8 mouse cellular contexts compared by ENCODE assay signal in genomic region chr2:84831666-84832391, GRCm38 (mm10). TPM values are rescaled to one million over a fixed set of nuclear protein-coding genes. Genes with fewer than 3 reads are reported as not detected.
A peak's percentile ranks its signal among the peaks of the same experiment; 100 is the strongest.
DNase-seq lines count a peak whose midpoint lies in the region; ATAC-seq and TF ChIP-seq lines count a peak whose summit lies in the region.

No protein-coding gene starts in this region.

- TF ChIP-seq EP300 in heart, postnatal 0 days (IDR thresholded peaks at IDR 0.05; ENCODE audit: low read depth) = no peak

- H3K4me3 ChIP-seq in E14TG2a.4 (replicated peaks; ENCODE audit: low read length) = no peak overlapping the region
- H3K4me3 ChIP-seq in forebrain, embryonic 13.5 days = no peak overlapping the region
- H3K4me3 ChIP-seq in heart, postnatal 0 days (ENCODE audit: low read depth, low read length) = no peak overlapping the region
- H3K4me3 ChIP-seq in liver, embryonic 15.5 days (replicated peaks) = no peak overlapping the region

- no peak overlapping the region for H3K4me2 ChIP-seq in forebrain, embryonic 13.5 days
- H3K4me2 ChIP-seq in heart, postnatal 0 days (ENCODE audit: low read depth, low read length) = no peak overlapping the region
- H3K4me2 ChIP-seq in liver, embryonic 15.5 days = no peak overlapping the region

- 29% methylated on average over 10 of the region's 10 CpGs for WGBS in forebrain, embryonic 13.5 days
- 25% methylated on average over 10 of the region's 10 CpGs for WGBS in heart, postnatal 0 days
- WGBS in liver, embryonic 15.5 days (ENCODE audit: insufficient replicate concordance) = 30% methylated on average over 10 of the region's 10 CpGs

- H3K36me3 ChIP-seq in E14TG2a.4 (ENCODE audit: insufficient read depth, low read length) = peaks cover 30% of the 10 kb centered on the region
- H3K36me3 ChIP-seq in forebrain, embryonic 13.5 days (ENCODE audit: poor library complexity, severe bottlenecking) = peaks cover 13% of the 10 kb centered on the region
- H3K36me3 ChIP-seq in heart, postnatal 0 days (replicated peaks; ENCODE audit: control insufficient read depth, insufficient read depth, low read length) = peaks cover 11% of the 10 kb centered on the region; the same call in 1 of the 2 replicates
- peaks cover 31% of the 10 kb centered on the region for H3K36me3 ChIP-seq in liver, embryonic 15.5 days (replicated peaks)

- ATAC-seq in cerebellum, adult (ENCODE audit: insufficient number of reproducible peaks, low FRiP score, low TSS enrichment) = peak; percentile 33
- peak; percentile 79 for ATAC-seq in forebrain, embryonic 13.5 days
- peak; percentile 73 for ATAC-seq in heart, postnatal 0 days (ENCODE audit: insufficient read depth, low read depth)
- peak; percentile 56 for ATAC-seq in liver, embryonic 15.5 days (ENCODE audit: insufficient read depth)
- peak; percentile 73 for ATAC-seq in neutrophil, adult 5-6 weeks (ENCODE audit: extremely low read depth, insufficient number of reproducible peaks, low FRiP score, poor library complexity, severe bottlenecking)

- peak overlapping the region; percentile 14; the same call in 1 of the 2 replicates for H3K9ac ChIP-seq in forebrain, embryonic 13.5 days
- H3K9ac ChIP-seq in heart, postnatal 0 days (replicated peaks; ENCODE audit: low read depth, low read length) = no peak overlapping the region
- H3K9ac ChIP-seq in liver, embryonic 15.5 days = no peak overlapping the region

- H3K27me3 ChIP-seq in E14TG2a.4 (ENCODE audit: insufficient read depth, low read length) = peaks cover 25% of the 10 kb centered on the region
- no peaks in the 10 kb centered on the region for H3K27me3 ChIP-seq in forebrain, embryonic 13.5 days
- H3K27me3 ChIP-seq in heart, postnatal 0 days (ENCODE audit: control insufficient read depth, insufficient read depth, low read length) = no peaks in the 10 kb centered on the region
- H3K27me3 ChIP-seq in liver, embryonic 15.5 days = no peaks in the 10 kb centered on the region; the same call in 1 of the 2 replicates

- H3K4me1 ChIP-seq in E14TG2a.4 (replicated peaks; ENCODE audit: low read depth, low read length) = peaks cover 41% of the 10 kb centered on the region
- H3K4me1 ChIP-seq in forebrain, embryonic 13.5 days = peaks cover 15% of the 10 kb centered on the region
- peaks cover 11% of the 10 kb centered on the region for H3K4me1 ChIP-seq in heart, postnatal 0 days (ENCODE audit: control insufficient read depth, insufficient read depth)
- peaks cover 35% of the 10 kb centered on the region for H3K4me1 ChIP-seq in liver, embryonic 15.5 days (replicated peaks)

- peak; percentile 66 for TF ChIP-seq CTCF in E14TG2a.4 (conservative IDR thresholded peaks at IDR 0.05; ENCODE audit: low read length)
- peak; percentile 90 for TF ChIP-seq CTCF in heart, postnatal 0 days (IDR thresholded peaks at IDR 0.05; ENCODE audit: low read depth)

- DNase-seq in heart, postnatal 0 days (ENCODE audit: low spot score) = peak; percentile 86
- peak; percentile 85 to 88 for DNase-seq in kidney, postnatal 36 days
- DNase-seq in testis, postnatal 14 days (ENCODE audit: low spot score) = peak; percentile 84

- H3K9me3 ChIP-seq in E14TG2a.4 (ENCODE audit: low read length) = no peaks in the 10 kb centered on the region
- no peaks in the 10 kb centered on the region for H3K9me3 ChIP-seq in forebrain, embryonic 13.5 days (replicated peaks)
- no peaks in the 10 kb centered on the region for H3K9me3 ChIP-seq in heart, postnatal 0 days (replicated peaks; ENCODE audit: control insufficient read depth, low read length)
- no peaks in the 10 kb centered on the region for H3K9me3 ChIP-seq in liver, embryonic 15.5 days (replicated peaks)

- peak overlapping the region; percentile 49; the same call in 1 of the 2 replicates for H3K27ac ChIP-seq in forebrain, embryonic 13.5 days
- peak overlapping the region; percentile 39 for H3K27ac ChIP-seq in heart, postnatal 0 days (ENCODE audit: low read depth)
- H3K27ac ChIP-seq in liver, embryonic 15.5 days (replicated peaks) = peak overlapping the region; percentile 57; the same call in 1 of the 2 replicates

RNA-seq across cellular contexts. Expression of gene Timm10, which starts 5.0 kb away (rescaled TPM):
- 58.0 and 62.5 TPM in 2 replicates for polyA plus RNA-seq in forebrain, embryonic 13.5 days (2015; fragmentation: Nextera tagmentation; extraction: Ambion mirVana)
- 117 and 140 TPM in 2 replicates for total RNA-seq in heart, postnatal 0 days (2014; rRNA removed; ENCODE audit: low replicate concordance)
- 129 and 133 TPM in 2 replicates for polyA plus RNA-seq in heart, postnatal 0 days (2015; fragmentation: Nextera tagmentation; extraction: Ambion mirVana)
- polyA plus RNA-seq in liver, embryonic 15.5 days (2015; fragmentation: Nextera tagmentation; extraction: Ambion mirVana) = 33.3 and 37.0 TPM in 2 replicates
- 10.0 and 10.3 TPM in 2 replicates for total RNA-seq in neutrophil, adult 5-6 weeks (2017)

RNA-seq across cellular contexts. Expression of gene Slc43a1, which starts 6.8 kb away (rescaled TPM):
- polyA plus RNA-seq in forebrain, embryonic 13.5 days (2015; fragmentation: Nextera tagmentation; extraction: Ambion mirVana) = 5.4 and 7.5 TPM in 2 replicates
- total RNA-seq in heart, postnatal 0 days (2014; rRNA removed; ENCODE audit: low replicate concordance) = 3.9 and 14.1 TPM in 2 replicates
- polyA plus RNA-seq in heart, postnatal 0 days (2015; fragmentation: Nextera tagmentation; extraction: Ambion mirVana) = 2.8 and 2.9 TPM in 2 replicates
- 190 and 203 TPM in 2 replicates for polyA plus RNA-seq in liver, embryonic 15.5 days (2015; fragmentation: Nextera tagmentation; extraction: Ambion mirVana)
- 3.4 and 4.7 TPM in 2 replicates for total RNA-seq in neutrophil, adult 5-6 weeks (2017)

RNA-seq across cellular contexts. Expression of gene Smtnl1, which starts 9.4 kb away (rescaled TPM):
- 0.09 TPM in 1 of 2 replicates, not detected in the other for polyA plus RNA-seq in forebrain, embryonic 13.5 days (2015; fragmentation: Nextera tagmentation; extraction: Ambion mirVana)
- total RNA-seq in heart, postnatal 0 days (2014; rRNA removed; ENCODE audit: low replicate concordance) = not detected in 2 replicates
- polyA plus RNA-seq in heart, postnatal 0 days (2015; fragmentation: Nextera tagmentation; extraction: Ambion mirVana) = 0.07 and 0.12 TPM in 2 replicates
- 0.40 and 0.56 TPM in 2 replicates for polyA plus RNA-seq in liver, embryonic 15.5 days (2015; fragmentation: Nextera tagmentation; extraction: Ambion mirVana)
- not detected in 2 replicates for total RNA-seq in neutrophil, adult 5-6 weeks (2017)

RNA-seq across cellular contexts. Expression of gene Ube2l6, which starts 33.2 kb away (rescaled TPM):
- 19.1 and 21.1 TPM in 2 replicates for polyA plus RNA-seq in forebrain, embryonic 13.5 days (2015; fragmentation: Nextera tagmentation; extraction: Ambion mirVana)
- 40.0 and 47.0 TPM in 2 replicates for total RNA-seq in heart, postnatal 0 days (2014; rRNA removed; ENCODE audit: low replicate concordance)
- polyA plus RNA-seq in heart, postnatal 0 days (2015; fragmentation: Nextera tagmentation; extraction: Ambion mirVana) = 29.8 and 36.9 TPM in 2 replicates
- 533 and 556 TPM in 2 replicates for polyA plus RNA-seq in liver, embryonic 15.5 days (2015; fragmentation: Nextera tagmentation; extraction: Ambion mirVana)
- 95.3 and 99.8 TPM in 2 replicates for total RNA-seq in neutrophil, adult 5-6 weeks (2017)

RNA-seq across cellular contexts. Expression of gene Rtn4rl2, which starts 54.7 kb away (rescaled TPM):
- polyA plus RNA-seq in forebrain, embryonic 13.5 days (2015; fragmentation: Nextera tagmentation; extraction: Ambion mirVana) = 3.6 and 5.6 TPM in 2 replicates
- total RNA-seq in heart, postnatal 0 days (2014; rRNA removed; ENCODE audit: low replicate concordance) = 1.6 and 9.2 TPM in 2 replicates
- polyA plus RNA-seq in heart, postnatal 0 days (2015; fragmentation: Nextera tagmentation; extraction: Ambion mirVana) = 0.91 and 1.1 TPM in 2 replicates
- polyA plus RNA-seq in liver, embryonic 15.5 days (2015; fragmentation: Nextera tagmentation; extraction: Ambion mirVana) = 0.09 TPM in 2 replicates
- not detected in 2 replicates for total RNA-seq in neutrophil, adult 5-6 weeks (2017)

Comparison
In these comparisons a context has a peak if more than half of its experiments do, and no peak if none do; other contexts are left out.
1. RNA of gene Slc43a1, which starts 6.8 kb away (polyA plus RNA-seq): 190 to 203 TPM in liver, embryonic 15.5 days; 5.4 to 7.5 TPM in forebrain, embryonic 13.5 days and 2.8 to 2.9 TPM in heart, postnatal 0 days; every median in the first group is over 10 times any median in the second.
2. Peak in every context shown above with its lines, with median percentiles within 50 percentile points of each other: ATAC-seq, H3K27ac ChIP-seq and DNase-seq.